Mouse (Mus musculus): ENCODE results near the gene Inpp5k.

DNA sequence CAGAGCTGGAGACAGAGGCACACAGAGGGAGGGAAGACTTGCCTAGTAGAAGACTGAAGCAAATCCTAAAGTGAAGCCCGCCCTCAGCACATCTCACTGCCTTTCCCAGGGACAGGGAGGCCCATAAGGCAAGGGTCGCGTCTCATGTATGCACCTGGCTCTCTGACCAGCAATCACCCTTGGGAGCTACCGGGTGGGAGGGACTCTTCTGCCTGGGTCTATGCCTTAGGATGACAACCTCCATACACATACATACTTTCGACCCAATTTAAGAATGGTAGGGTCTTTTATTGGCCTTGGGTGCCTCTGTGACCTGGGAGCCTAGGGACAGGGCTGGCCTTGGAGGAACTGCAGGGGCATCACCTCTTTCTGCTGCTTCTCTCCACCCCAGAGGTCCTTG is 42.6 kb downstream of the Inpp5k start:
- TF ChIP-seq EP300 (IDR thresholded peaks at IDR 0.05) (no peak), CTCF (IDR thresholded peaks at IDR 0.05) (no peak)

All from lung, postnatal 0 days (tissue).